Mouse (Mus musculus) gastrocnemius, adult 8-10 months (tissue): ENCODE data around the gene Trcg1. TPM values are rescaled to one million over a fixed set of nuclear protein-coding genes. Genes with fewer than 3 reads are reported as not detected.
"Not testable (repeated sequence)": the region's sequence is repeated elsewhere in the genome, so short reads cannot be mapped to it uniquely, and the experiment has no call there.

Experiments
- DNase-seq, 2 experiments: peaks; one replicate each; pipeline ENCODE4 v3.0.0; 2022; ENCODE audit warnings: low spot score in 2 of 2
- total RNA-seq, 4 experiments: library from RNA; stranded (reverse); gene quantifications; 2 replicates each; pipeline ENCODE4 v1.2.4; 2022

The Trcg1 gene
- total RNA-seq: not detected

GRCm38 (mm10) chr9:57236256-57236655 lies at the start of gene Trcg1:
TSS of gene Trcg1 (plus strand) at chr9:57236556.
- DNase-seq: no peak

- no peak for DNase-seq
Observed at GRCm38 (mm10) chr9:57196708-57197107, 39.6 kb upstream of the Trcg1 start.

GRCm38 (mm10) chr9:57197414-57197813 lies 38.9 kb upstream of the Trcg1 start:
- no peak for DNase-seq

GRCm38 (mm10) chr9:57202981-57203380 lies 33.4 kb upstream of the Trcg1 start:
- DNase-seq: no peak

- DNase-seq: not testable (repeated sequence)
Observed at GRCm38 (mm10) chr9:57203571-57203970, 32.8 kb upstream of the Trcg1 start.

- no peak for DNase-seq
Observed at GRCm38 (mm10) chr9:57206896-57207295, 29.5 kb upstream of the Trcg1 start.

- DNase-seq: no peak
Observed at GRCm38 (mm10) chr9:57209316-57209715, 27.0 kb upstream of the Trcg1 start.

- DNase-seq: no peak
Observed at GRCm38 (mm10) chr9:57212448-57213222, 23.7 kb upstream of the Trcg1 start.

- no peak for DNase-seq
Observed at GRCm38 (mm10) chr9:57214500-57214899, 21.9 kb upstream of the Trcg1 start.

GRCm38 (mm10) chr9:57217220-57217619 lies 19.1 kb upstream of the Trcg1 start:
- DNase-seq: no peak

GRCm38 (mm10) chr9:57218776-57219175 lies 17.6 kb upstream of the Trcg1 start:
- DNase-seq: no peak

GRCm38 (mm10) chr9:57219511-57219910 lies 16.8 kb upstream of the Trcg1 start:
- DNase-seq: no peak

GRCm38 (mm10) chr9:57220356-57220755 lies 16.0 kb upstream of the Trcg1 start:
- no peak for DNase-seq

GRCm38 (mm10) chr9:57223341-57223740 lies 13.0 kb upstream of the Trcg1 start:
- no peak for DNase-seq

GRCm38 (mm10) chr9:57225780-57226627 lies 10.4 kb upstream of the Trcg1 start:
- DNase-seq: no peak

GRCm38 (mm10) chr9:57226628-57227122 lies 9.7 kb upstream of the Trcg1 start:
- DNase-seq: not testable (repeated sequence)

GRCm38 (mm10) chr9:57227203-57227602 lies 9.2 kb upstream of the Trcg1 start:
- DNase-seq: no peak

- no peak for DNase-seq
Observed at GRCm38 (mm10) chr9:57228186-57228585, 8.2 kb upstream of the Trcg1 start.

- no peak for DNase-seq
Observed at GRCm38 (mm10) chr9:57229726-57230125, 6.6 kb upstream of the Trcg1 start.

GRCm38 (mm10) chr9:57230146-57230783 lies 6.1 kb upstream of the Trcg1 start:
- DNase-seq: no peak

- no peak for DNase-seq
Observed at GRCm38 (mm10) chr9:57231536-57232255, 4.7 kb upstream of the Trcg1 start.
